Mouse (Mus musculus): ENCODE data around the gene Cdc6.

GRCm38 (mm10) chr11:98872040-98872439 lies 35.6 kb upstream of the Cdc6 start:
- no peak for TF ChIP-seq CTCF (IDR thresholded peaks at IDR 0.05; ENCODE audit: control insufficient read depth, insufficient read depth, insufficient replicate concordance, low read depth, low read length)
- TF ChIP-seq POLR2A (IDR thresholded peaks at IDR 0.05; ENCODE audit: control insufficient read depth, low read depth, low read length), result no peak

Data from testis, adult 2 months (tissue).